Mouse (Mus musculus) induced T-regulatory cell, adult 2 months (primary cell): Measurements from ENCODE around the gene Acot3.
"Not testable (repeated sequence)": the region's sequence is repeated elsewhere in the genome, so short reads cannot be mapped to it uniquely, and the experiment has no call there.

Source experiments
- DNase-seq: peaks from one replicate; pipeline ENCODE4 v3.0.0-alpha.2; 2012; ENCODE audit warnings: low read depth

Acot3 gene

DNA sequence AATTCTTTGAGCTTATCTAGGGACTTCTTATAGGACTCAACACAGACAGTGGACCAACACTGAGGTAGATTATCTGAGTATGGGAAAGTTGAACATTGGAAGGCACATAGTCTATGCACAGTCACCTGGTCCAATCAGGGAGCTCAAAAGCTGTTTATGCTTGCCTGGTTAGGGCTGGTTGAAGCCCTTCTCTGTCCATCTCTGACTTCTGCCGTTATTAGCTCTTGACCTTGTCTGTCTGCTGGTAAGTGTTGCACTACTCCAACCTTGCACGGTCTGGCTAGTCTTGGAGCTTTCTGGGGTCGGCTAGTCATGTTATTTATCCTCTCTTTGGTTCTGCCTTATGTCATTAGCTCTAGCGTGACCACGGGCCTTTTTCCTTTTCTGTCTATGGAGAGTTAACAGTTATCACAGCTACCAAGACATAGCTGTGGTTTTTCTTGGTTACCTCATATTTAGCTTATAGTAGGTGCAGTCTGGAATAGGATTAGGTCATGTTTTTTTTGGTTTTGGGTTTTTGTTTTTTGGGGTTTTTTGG lies at the start of gene Acot3:
Gene Acot3 (plus strand): TSS at position 208 of the 538 bp plus-strand sequence.
- DNase-seq = no peak

DNA sequence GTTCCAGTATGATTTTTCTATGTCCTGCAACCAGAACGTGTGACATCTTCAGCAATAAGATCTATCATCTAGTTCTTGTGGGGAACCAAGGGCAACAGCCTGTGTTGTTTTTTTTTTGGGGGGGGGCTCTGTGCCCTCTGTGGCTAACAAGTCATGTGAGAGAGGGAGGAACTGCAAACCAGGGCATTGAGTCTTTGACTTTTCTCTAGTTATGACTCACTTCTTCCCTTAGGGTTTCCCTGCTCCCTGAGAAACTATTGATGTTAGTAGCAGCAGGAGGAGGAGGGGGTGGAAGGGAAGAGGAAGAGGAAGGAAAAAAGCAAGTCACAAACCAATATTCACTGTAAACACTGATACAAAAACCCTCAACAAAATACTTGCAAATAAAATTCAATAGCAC lies 48.1 kb upstream of the Acot3 start:
- no peak for DNase-seq

DNA sequence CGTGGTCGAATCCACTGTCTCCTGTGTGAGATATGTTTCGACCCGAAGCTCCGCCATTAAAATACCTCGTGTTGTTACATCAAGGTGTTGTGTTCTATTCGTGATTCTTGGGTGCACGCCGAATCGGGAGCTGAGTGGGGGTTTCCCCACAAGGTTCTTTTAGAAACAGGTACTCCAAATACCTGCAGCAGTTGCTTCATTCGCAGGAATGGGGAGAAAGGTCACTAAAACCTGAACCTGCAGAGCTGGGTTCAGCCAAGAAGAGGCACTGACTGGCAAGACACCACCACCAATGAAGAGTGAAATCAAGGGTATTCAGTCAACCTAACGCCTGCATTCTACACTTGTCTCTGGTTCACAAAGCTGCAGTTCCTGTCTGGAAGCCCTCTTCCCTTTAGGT lies 43.7 kb upstream of the Acot3 start:
- DNase-seq = no peak

DNA sequence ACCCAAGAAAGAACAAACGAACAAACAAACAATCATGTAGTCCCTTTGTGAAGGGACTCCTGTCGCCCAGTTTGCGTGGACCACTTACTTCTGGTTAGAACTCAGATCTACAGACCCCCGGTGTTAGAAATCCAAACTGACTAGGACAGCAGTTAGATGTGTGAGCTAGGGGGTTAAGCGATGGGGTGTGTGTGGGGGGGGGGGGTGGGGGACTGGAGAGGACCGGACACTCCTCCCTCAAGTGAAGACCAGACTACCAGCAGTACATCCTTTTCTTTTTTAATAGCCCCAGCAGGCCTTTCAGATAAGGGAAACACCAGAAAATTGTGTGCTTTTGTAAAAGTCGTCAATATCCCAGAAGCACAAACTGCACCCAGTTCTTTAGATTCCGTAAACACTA lies 43.2 kb upstream of the Acot3 start:
- no peak for DNase-seq

DNA sequence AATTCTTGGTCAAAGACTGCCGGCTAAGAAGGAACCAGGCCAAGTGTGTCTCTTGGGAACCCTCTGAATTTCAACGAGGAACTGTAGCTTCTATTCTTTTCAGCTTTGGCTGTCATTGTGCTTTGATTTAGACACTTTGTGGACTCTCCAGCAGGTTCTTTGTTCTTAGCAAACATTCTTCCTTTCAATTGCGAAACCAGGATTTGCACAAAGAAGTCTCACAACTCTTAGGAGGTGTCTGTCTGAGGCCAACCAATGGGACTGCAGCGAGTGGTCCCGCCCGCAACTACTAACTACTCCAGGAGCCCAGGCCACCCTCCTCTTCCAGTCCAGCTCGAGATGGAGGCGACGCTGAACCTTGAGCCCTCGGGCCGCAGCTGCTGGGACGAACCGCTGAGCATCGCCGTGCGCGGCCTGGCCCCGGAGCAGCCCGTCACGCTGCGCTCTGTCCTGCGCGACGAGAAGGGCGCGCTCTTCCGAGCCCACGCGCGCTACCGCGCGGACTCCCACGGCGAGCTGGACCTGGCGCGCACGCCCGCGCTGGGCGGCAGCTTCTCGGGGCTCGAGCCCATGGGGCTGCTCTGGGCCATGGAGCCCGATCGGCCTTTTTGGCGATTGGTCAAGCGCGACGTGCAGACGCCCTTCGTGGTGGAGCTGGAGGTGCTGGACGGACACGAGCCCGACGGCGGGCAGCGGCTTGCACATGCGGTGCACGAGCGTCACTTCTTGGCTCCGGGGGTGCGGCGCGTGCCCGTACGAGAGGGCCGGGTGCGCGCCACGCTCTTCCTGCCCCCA lies 42.6 kb upstream of the Acot3 start, which contains the start of gene Acot1:
Gene Acot1 (plus strand): TSS at position 320 of the 795 bp plus-strand sequence.
- DNase-seq = not testable (repeated sequence)

DNA sequence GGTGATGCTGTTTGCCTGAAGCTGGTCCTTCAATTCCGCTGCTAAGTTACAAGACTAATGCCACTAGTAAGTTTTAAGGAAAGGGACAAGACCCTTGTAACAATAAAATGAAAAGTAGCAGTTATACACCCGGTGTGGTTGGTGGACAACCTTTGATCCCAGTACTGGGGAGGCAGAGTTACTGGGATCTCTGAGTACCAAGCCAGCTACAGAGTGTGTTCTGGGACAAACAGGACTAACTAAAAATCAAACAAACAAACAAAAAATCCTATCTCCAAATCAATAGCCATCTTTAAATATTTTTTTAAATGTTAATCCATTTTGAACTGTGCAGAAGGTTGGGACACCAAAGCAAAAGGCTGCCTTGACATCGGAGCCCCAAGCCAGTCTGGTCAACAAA lies 41.7 kb upstream of the Acot3 start:
- DNase-seq = no peak

DNA sequence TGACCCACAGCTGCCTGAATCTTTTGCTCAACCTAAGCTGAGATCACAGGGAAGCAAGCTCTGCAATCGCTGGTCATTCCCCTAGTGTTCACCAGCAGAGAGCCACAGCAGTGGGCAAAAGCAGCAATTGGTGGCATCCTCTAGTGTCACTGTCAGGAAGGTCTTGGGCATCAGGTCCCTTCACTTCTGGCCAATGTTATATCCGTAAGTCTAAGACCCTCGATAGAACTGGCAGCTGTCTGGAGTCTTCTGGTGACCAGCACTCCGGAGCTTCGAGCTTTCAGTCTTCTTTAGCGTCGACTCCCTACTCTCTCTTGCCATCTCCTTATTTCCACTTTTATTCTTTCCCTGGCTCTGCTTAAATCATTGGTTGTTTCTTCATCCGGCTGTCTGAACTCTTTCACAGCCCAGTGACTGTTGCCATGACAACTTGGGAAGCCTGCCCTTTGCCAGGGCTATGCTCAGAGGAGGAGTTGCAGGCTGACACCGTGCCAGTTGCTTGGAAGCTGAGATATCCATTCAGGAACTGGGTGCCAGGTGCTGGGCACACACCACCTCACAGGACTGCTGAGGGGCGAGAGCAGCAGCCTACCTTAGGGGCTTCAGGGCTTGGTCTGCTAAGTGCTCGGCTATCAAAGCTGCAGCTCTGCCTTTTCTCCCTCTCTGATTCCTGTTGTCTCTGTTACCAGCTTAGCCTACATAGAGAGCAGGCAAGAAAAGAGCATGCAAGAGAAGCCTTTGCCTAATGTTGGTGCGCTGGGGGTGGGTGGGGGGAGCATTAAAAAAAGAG lies 40.5 kb upstream of the Acot3 start:
- DNase-seq = no peak

DNA sequence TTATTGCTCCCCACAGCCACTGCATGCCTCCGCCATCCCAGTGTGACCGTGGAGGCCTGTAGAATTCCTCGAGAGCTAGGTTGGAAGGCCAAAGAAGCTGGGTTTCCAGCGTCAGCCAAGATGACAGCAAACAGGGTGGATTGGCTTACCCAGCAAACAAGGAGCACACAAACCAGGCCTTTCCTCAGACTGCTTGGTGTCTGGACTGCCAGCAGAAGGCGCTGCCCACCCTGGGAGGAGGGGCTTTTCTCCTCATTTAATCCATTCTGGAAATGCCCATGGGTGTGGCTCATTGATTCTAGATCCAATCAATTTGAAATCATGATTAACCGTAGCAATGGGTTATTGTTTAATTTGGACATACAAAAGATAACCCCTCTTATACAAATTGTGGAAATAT lies 38.8 kb upstream of the Acot3 start:
- no peak for DNase-seq

DNA sequence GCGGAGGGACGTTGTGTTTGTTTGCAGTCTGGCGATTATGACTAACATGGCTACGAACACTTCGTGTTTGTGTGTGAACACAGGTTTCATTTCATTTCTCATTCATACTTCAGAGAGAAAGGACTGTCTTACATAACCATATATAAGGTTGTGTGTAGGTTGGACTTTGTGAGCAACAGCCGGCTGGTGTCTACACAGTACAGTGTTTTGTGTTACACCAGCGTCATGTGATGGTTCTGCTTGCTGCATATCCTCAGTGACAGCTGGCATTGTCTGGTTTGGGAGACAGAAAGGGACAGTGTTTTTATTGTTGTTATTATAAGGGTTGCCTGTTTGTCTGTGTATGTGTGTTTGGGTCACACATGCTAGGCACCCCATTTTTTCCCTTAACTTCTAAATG lies 38.2 kb upstream of the Acot3 start:
- DNase-seq = no peak

DNA sequence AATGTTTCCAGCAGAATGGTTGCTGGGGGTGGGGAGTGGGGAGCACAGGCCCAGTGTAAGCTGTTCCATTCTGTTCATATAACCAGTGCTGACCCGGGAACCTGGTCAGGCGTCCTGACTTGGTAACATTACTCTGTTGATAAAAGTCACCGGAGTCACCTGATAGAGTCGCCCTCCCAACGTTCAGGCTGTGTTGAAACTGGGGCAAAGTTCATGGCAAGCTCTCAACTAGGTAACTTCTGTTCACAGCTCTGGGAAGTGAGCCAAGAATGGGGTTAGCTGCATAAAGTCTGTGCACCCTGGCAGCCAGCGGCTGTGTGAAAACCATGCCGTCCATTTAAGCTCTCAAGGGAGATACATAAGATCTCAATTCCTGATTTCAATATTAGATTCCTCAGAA lies 31.4 kb upstream of the Acot3 start:
- not testable (repeated sequence) for DNase-seq

DNA sequence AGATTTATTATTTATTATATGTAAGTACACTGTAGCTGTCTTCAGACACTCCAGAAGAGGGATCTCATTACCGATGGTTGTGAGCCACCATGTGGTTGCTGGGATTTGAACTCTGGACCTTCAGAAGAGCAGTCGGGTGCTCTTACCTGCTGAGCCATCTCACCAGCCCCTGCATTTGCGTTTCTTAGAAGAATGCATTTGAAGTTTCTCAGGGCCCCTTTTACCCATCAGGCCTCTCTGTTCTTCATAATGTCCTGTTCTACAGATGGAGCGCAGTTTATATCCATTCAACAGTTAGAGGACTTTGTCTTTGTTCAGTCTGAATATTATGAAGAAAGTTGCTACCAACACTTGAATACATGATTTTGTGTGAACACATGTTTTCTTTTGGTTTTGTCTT lies 29.7 kb upstream of the Acot3 start:
- not testable (repeated sequence) for DNase-seq

DNA sequence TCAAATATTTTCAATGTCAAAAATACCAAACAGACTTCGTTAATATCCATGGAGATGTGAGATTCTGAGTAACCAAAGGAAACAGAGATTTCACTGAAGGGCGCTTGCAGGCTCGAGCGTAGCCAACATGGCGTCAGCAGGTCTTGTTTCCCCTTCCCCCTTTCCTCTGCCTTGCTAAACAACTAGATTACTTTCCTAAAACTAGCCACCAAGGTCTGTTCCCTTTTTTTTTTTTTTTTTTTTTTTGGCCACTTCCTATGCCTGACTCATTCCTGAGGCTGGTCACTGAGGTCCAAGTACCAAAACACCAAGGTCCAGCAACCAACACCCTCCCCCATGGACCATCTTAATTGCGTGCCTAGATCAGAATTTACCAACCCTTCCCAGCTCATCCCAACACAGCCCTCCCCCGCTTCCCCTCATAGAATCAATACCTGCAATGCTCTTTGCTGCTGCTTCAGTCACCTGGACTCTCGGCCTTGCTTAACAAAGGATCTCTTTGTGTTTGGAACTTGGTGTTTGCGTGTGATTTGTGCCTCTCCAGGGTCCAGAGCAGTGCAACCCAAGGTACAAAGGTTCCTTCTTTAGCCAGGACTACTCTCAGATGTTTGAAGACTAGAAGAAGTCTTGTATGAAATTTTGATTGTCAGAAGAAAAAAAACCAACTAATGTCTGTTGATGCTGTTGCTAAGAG lies 28.7 kb upstream of the Acot3 start:
- no peak for DNase-seq

DNA sequence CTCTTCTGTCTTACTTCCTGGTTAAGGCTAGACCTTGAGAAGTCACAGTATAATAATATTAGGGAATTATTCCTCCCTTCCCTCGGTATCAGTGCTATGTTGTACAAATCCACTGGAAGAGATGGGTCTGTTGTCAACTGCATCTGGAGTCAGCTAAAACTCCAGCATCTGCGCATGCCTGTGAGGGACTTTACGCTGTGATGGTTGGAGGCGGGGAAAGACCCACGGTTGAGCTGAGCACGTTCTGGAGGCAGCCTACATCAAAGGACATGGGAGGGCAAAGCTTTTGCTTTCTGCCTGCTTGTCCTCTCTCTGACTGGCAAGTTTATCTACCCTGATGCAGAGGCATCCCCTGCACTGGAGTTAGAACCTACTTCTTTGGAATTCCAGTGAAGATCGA lies 26.1 kb upstream of the Acot3 start:
- DNase-seq = peak; percentile 51

DNA sequence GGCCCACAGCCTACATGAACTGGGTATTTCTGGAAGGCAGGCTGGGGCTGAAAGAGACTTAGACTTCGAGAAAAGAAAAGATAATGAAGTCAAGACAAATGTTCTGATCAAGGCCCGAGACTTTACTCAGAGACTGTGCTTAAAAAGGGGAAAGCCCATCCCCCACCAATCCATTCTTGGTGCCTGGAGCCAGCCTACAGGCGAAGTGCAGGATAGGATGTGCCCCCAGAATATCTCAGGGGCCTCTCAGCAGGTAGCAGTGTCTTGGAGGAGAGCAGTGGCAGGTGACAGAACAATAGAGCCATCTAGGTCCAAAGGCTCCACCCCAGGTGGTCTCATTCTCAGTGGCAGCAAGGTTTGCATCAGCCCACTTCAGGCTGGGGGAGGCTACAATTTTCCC lies 23.6 kb upstream of the Acot3 start:
- DNase-seq = not testable (repeated sequence)

DNA sequence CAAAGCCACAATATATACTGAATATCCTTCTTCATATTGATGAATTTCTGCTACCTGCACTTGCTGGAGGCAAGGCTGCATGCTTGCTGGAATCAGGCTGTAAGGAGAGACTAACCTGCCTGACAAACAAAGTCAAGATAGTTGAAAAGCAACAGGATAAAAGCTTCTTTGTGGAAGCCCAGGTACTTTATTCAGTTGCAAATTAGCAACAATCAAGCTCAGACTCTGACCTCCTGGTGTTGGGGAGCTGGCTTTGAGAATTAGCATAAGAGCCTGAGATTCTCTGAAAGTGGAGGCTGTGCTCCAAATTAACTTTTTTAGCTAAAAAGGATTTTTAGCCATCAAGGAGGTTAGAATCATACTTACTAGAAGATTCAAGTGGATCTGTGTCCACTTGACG lies 22.9 kb upstream of the Acot3 start:
- not testable (repeated sequence) for DNase-seq

DNA sequence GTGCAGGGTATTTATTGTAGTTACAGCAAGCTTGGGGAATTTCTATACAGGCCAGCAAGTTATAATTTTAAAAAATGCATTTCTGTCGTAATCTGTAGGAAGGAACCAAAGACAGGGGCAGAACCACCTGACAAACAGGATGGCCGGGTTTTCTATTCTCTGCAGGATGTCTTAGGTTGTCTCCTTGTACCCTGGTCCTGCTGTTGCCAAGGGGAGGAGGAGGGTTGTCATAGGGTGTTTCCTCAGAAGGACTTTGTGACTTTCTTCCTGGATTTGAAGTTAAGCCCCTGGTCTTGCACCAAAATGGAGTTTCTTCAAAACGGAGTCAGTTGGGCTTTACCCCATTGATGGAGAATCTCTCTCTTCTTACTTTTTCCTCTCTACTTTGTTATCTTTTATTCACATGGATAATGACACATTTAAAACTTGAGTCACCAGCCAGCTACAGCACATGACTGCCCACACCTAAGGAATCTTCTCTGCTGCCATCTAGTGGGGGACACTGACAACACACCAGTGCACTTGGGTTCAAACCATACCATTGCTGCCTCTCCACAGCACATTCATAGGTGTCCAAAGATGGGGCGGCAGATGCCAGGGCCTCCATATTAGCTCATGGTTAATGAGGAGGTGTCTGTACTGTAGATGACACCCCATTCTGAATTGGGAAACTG lies 21.1 kb upstream of the Acot3 start:
- DNase-seq = peak; percentile 85

DNA sequence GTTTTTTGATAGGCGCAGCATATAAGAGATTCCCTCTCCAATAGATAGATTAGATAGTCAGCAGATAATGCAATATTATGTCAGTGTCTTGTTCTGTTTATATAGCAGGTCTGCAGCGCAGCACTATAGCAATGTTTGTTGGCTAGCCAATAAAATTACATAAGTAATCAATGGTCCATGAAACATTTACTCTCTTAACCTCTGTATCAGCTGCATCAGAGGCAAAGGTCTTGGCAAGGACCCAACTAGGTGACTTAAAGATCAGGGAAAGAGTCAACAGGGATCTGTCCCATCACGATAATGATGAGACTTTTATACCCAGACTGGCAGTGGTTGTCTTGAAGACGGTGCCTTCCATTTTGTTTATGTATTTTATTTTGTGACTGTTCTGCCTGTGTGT lies 19.1 kb upstream of the Acot3 start:
- no peak for DNase-seq

DNA sequence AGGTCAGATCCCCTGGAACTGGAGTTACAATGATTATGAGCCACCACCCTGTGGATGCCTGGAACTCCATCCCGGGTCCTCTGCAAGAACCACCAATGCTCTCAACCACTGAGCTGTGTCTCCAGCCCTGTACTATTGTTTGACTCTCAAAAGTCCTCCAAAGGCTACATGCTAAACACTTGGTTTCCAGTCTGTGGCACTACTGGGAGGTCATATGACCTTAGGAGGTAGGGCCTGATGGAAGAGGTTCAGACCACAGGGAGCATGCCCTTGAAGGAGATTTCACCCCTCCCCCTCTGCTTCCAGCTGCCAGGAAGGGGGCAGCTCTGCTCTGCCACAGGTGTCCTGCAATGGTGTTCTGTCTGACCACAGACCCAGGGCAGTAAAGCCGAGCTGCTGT lies 18.6 kb upstream of the Acot3 start:
- DNase-seq = not testable (repeated sequence)

DNA sequence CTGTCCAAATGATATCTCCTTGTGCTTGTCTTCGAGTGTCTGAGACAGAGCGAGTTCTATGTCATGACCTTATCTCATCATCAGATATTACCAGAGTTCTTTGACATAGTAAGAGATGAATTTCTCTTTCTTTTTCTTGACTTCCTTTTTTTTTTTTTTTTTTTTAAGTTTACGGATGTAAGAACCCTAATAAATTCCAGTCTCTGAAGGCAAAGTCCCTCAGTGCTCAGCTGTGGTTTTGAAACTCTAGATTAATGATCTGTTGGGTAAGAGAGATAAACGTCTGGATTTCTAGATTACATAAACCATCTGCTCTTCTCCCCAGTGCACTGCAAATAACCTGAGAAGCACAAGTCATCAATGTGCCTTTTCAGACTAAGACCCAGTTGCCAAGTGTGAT lies 17.8 kb upstream of the Acot3 start:
- no peak for DNase-seq

DNA sequence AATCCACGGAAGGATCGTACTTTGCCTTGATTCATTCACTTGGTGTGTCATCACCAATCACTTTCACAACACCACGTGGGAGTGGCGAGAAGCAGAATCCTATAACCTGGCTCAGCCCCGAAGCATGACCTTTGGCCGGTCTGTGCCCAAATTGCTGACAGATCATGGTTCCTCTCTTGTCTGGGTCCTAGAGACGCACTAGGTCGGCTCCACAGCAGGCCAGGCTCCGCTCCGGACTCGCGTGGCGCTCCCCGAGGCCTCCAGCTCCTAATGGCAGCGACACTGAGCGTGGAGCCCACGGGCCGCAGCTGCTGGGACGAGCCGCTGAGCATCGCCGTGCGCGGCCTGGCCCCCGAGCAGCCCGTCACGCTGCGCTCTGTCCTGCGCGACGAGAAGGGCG lies 13.7 kb upstream of the Acot3 start, which contains the start of gene Acot4:
Gene Acot4 (plus strand): TSS at position 139 of the 400 bp plus-strand sequence.
- peak; percentile 16 for DNase-seq

DNA sequence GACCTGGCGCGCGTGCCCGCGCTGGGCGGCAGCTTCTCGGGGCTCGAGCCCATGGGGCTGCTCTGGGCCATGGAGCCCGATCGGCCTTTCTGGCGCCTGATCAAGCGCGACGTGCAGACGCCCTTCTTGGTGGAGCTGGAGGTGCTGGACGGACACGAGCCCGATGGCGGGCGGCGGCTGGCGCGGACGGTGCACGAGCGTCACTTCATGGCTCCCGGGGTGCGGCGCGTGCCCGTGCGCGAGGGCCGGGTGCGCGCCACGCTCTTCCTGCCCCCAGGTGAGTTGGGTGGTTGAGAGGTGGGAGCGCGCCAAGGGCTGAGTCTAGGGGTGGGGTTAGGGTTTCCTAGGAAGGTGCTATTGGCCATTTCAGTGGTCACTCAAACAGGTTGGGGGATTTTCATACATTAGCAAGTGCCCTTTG lies 13.2 kb upstream of the Acot3 start, which contains the start of gene Gm49366:
Gene Gm49366 (plus strand): TSS at position 245 of the 421 bp plus-strand sequence.
- peak; percentile 25 for DNase-seq

DNA sequence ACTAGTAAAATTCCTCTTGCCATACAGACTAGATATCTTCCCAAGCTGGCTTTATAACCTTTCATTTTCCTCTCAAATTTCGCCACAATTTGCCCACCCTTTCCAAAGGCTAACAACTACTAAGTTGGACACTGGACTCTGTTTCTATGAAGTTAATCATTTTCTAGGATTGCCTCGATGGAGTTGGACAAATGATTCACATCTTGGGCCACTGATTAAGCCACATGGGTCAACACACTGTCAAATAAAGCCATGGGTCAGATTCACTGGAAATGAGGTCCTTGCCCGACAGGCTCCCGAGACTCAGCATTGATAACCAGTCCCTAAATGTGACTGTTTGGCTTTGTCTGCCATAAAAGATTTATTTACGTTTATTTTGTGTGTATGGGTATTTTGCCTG lies 9.7 kb upstream of the Acot3 start:
- DNase-seq = no peak
